Mouse (Mus musculus): Measurements from ENCODE around the gene Gm11549.

Gm11549 gene

GRCm38 (mm10) chr3:36516196-36516595, 5.4 kb downstream of the Gm11549 start:
- peak; percentile 84 for ATAC-seq (ENCODE audit: low TSS enrichment)

- no peak for ATAC-seq (ENCODE audit: low TSS enrichment)
Measured at GRCm38 (mm10) chr3:36511491-36511890, 10.1 kb downstream of the Gm11549 start.

- ATAC-seq (ENCODE audit: low TSS enrichment), result 0 out of 2 replicates have a peak, but pooled peaks have one; percentile 31
Measured at GRCm38 (mm10) chr3:36505809-36506735, 15.5 kb downstream of the Gm11549 start.

GRCm38 (mm10) chr3:36505306-36505705, 16.3 kb downstream of the Gm11549 start:
- ATAC-seq (ENCODE audit: low TSS enrichment), result no peak

GRCm38 (mm10) chr3:36501546-36501945, 20.1 kb downstream of the Gm11549 start:
- ATAC-seq (ENCODE audit: low TSS enrichment), result no peak

- ATAC-seq (ENCODE audit: low TSS enrichment), result peak; percentile 20; the same call in 1 of the 2 replicates
Measured at GRCm38 (mm10) chr3:36500976-36501375, 20.6 kb downstream of the Gm11549 start.

GRCm38 (mm10) chr3:36499418-36499817, 22.2 kb downstream of the Gm11549 start:
- no peak for ATAC-seq (ENCODE audit: low TSS enrichment)

- no peak for ATAC-seq (ENCODE audit: low TSS enrichment)
Measured at GRCm38 (mm10) chr3:36498224-36498623, 23.4 kb downstream of the Gm11549 start.

- ATAC-seq (ENCODE audit: low TSS enrichment), result peak; percentile 87
Measured at GRCm38 (mm10) chr3:36496746-36497145, 24.9 kb downstream of the Gm11549 start.

GRCm38 (mm10) chr3:36496273-36496672, 25.3 kb downstream of the Gm11549 start:
- ATAC-seq (ENCODE audit: low TSS enrichment), result no peak

GRCm38 (mm10) chr3:36495436-36495835, 26.2 kb downstream of the Gm11549 start:
- ATAC-seq (ENCODE audit: low TSS enrichment), result peak; percentile 69

GRCm38 (mm10) chr3:36494613-36495012, 27.0 kb downstream of the Gm11549 start:
- no peak for ATAC-seq (ENCODE audit: low TSS enrichment)

GRCm38 (mm10) chr3:36493641-36494283, 27.9 kb downstream of the Gm11549 start:
- 0 out of 2 replicates have a peak, but pooled peaks have one; percentile 24 for ATAC-seq (ENCODE audit: low TSS enrichment)

- no peak for ATAC-seq (ENCODE audit: low TSS enrichment)
Measured at GRCm38 (mm10) chr3:36492716-36493391, 28.8 kb downstream of the Gm11549 start.

- no peak for ATAC-seq (ENCODE audit: low TSS enrichment)
Measured at GRCm38 (mm10) chr3:36491535-36491934, 30.1 kb downstream of the Gm11549 start.

GRCm38 (mm10) chr3:36489590-36489910, 32.1 kb downstream of the Gm11549 start:
- no peak for ATAC-seq (ENCODE audit: low TSS enrichment)

- no peak for ATAC-seq (ENCODE audit: low TSS enrichment)
Measured at GRCm38 (mm10) chr3:36488899-36489589, 32.6 kb downstream of the Gm11549 start.

GRCm38 (mm10) chr3:36488367-36488766, 33.2 kb downstream of the Gm11549 start:
- ATAC-seq (ENCODE audit: low TSS enrichment), result no peak

- ATAC-seq (ENCODE audit: low TSS enrichment), result peak; percentile 51; the same call in 1 of the 2 replicates
Measured at GRCm38 (mm10) chr3:36486881-36487280, 34.7 kb downstream of the Gm11549 start.

GRCm38 (mm10) chr3:36486176-36486575, 35.4 kb downstream of the Gm11549 start:
- no peak for ATAC-seq (ENCODE audit: low TSS enrichment)

GRCm38 (mm10) chr3:36484292-36484691, 37.3 kb downstream of the Gm11549 start:
- peak; percentile 66 for ATAC-seq (ENCODE audit: low TSS enrichment)

GRCm38 (mm10) chr3:36482940-36483339, 38.7 kb downstream of the Gm11549 start:
- no peak for ATAC-seq (ENCODE audit: low TSS enrichment)

Data from frontal cortex, adult (tissue).